Mouse (Mus musculus) urinary bladder, postnatal 14 days (tissue): ENCODE results near the gene Kif3b.
A peak's percentile ranks its signal among the peaks of the same experiment; 100 is the strongest.
"Not testable (repeated sequence)": the region's sequence is repeated elsewhere in the genome, so short reads cannot be mapped to it uniquely, and the experiment has no call there.

Experiments used
- DNase-seq: peaks from one replicate; pipeline ENCODE4 v3.0.0; 2021; ENCODE audit warnings: low spot score

The Kif3b gene

DNA sequence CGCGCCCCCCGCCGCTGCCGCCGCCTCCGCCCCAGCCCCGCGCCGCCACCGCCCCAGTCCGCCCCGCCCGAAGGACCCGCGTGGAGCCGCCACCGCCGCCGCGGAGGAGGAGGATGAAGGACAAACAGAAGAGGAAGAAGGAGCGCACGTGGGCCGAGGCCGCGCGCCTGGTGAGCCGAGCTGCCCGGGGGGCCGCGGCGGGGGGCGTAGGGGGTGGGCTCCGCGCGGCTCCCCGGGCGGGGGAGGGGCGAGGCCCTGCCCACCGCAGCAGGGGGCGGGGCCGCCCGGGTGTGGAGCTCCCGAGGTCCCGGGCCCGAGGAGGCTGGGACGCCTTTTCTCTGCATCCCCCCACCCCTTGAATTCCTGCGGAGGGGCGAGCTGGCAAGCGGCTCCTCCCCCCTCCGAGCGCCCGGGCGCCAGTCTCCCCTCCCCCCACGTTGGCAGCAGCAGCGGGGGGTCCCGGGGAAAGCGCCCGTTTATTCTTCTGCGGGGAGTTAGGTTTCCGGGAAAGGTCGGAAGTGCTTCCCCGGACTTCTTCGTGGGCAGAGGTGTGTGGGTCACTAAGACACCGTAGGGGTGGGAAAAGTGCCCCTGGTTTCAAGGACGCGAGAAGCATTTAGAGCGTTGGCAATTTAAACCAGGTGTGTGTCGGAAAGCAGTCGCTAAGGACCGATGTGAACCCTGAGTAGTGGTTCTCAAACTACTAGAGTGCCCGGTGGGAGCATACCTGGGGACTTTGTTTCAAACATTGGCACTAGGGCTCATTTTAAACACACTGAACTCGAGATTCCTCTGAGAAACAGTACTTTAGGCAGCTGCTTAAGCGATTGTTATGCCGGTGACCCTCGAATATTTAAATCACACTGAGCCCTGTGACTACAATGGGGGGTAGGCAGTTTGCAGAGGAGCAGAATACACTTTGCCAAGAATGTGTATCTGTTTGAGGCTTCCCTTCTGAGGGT, 55.3 kb downstream of the Kif3b start:
- peak; percentile 62 for DNase-seq

- DNase-seq = no peak
Observed at GRCm38 (mm10) chr2:153347183-153347781, 56.1 kb downstream of the Kif3b start.

DNA sequence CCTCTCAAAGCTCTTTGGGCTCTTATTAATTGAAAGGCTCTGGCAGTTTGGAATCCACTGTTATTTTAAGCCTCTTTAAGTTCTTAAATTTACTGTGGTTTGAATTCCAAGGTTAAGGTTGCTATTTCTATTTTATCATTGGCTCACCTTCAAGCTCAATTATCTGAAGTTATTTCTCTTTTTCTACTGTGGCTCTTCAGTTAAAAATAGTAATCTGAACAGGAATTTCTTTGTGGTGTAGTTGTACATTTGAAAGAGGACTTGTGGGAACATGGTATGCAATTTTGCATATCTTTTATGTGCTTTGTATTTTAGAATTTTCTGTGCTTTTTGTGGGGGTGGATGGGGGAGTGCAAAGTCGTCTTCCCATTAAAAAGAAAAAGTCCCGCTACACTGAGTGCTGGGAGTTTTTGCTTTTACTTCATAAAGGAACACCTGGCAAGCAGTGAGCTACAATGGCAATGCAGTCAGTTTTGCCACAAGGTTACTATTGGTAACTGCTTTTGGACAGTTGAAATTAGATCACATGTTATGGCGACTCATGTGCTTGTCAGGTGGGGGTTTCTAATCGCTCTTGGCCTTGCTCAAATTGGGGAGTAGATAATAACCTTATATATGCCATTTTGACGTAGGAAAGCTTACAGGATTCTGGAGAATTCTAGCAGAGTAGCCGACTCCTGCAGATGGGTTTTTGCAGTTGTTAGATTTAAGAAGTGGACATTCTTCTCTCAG, 57.1 kb downstream of the Kif3b start:
- no peak for DNase-seq

GRCm38 (mm10) chr2:153350552-153351181, 59.5 kb downstream of the Kif3b start:
- DNase-seq = no peak

- no peak for DNase-seq
Observed at GRCm38 (mm10) chr2:153354648-153355047, 63.4 kb downstream of the Kif3b start.

DNA sequence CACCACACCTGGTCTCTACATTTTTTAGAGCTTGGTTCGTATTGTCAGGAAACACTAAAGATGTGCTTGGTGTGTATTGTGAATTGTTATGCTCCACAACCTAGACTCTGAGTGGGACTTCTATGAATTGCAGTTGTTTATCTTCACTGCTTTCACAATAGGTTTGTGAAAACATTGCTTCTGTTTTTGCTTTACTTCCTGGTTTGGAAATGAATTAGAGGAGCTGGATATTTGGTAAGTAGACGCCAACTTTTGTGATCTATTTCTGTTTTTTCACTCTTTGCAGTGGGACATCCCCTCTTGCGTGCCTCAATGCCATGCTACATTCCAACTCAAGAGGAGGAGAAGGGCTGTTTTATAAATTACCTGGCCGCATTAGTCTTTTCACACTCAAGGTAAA, 65.6 kb downstream of the Kif3b start:
- no peak for DNase-seq

DNA sequence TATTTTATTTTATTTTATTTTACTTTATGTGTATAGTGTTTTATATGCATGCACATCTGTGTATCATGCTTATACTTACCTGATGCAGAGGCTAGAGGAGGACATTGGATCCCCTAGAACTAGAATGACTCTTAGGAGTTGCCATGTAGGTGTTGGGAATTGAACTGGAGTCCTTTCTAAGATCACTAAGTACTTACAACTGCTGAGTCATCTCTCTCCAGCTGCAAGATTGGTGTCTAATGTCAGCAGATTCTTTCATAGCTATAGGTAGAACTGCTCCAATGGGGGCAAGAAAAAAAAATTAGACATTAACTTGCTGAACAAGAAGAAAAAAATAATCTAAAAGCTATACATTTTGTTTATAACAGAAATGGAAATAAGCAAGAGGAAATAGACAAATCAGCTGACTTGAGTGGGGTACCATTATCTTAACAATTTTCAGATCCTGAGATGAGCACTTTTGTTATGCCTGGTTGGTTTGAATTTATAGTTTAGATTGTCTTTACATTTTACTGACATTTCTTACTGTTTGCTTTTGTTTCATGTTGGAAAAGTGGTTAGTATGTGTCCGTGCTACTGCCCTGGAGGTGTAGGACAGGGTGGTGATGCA, 70.0 kb downstream of the Kif3b start:
- DNase-seq = no peak

GRCm38 (mm10) chr2:153364531-153364930, 73.3 kb downstream of the Kif3b start:
- not testable (repeated sequence) for DNase-seq

- no peak for DNase-seq
Observed at GRCm38 (mm10) chr2:153370871-153371270, 79.7 kb downstream of the Kif3b start.

GRCm38 (mm10) chr2:153375380-153375779, 84.2 kb downstream of the Kif3b start:
- DNase-seq = no peak

GRCm38 (mm10) chr2:153380479-153380878, 89.3 kb downstream of the Kif3b start:
- DNase-seq = no peak
